Mouse (Mus musculus) brain, adult 10 weeks (tissue): ENCODE results near the gene Tmem192. TPM values are rescaled to one million over a fixed set of nuclear protein-coding genes. Genes with fewer than 3 reads are reported as not detected.

Experiments
- polyA plus RNA-seq: library from polyadenylated mRNA; stranded (reverse); fragments of 350-450 nt; fragmentation: Illumina TruSeq; extraction: RNeasy Lipid Tissue Mini Kit (QIAGEN cat#74804); gene quantifications from one replicate; pipeline ENCODE4 v1.2.3, GENCODE M21; 2015; ENCODE audit warnings: low read depth, low replicate concordance

Gene Tmem192
- 38.8 TPM for polyA plus RNA-seq

GRCm38 (mm10) chr8:64946820-64947697 lies at the start of gene Tmem192:
TSS of gene Tmem192 (plus strand) at chr8:64947185.

GRCm38 (mm10) chr8:64987731-64988130 lies 40.7 kb downstream of the Tmem192 start, which contains the start of gene Trim75:
TSS of gene Trim75 (minus strand) at chr8:64987831.

GRCm38 (mm10) chr8:65018423-65018822 lies 71.4 kb downstream of the Tmem192 start, which contains the start of the genes Trim61 and Trim60:
TSS of gene Trim61 (minus strand) at chr8:65018523.
TSS of gene Trim60 (minus strand) at chr8:65018584.

Other genes starting within 250 kb of the Tmem192 start
- gene Msmo1, start 213.4 kb upstream of the Tmem192 start, polyA plus RNA-seq, result 134 TPM
- gene Klhl2, start 97.2 kb upstream of the Tmem192 start, polyA plus RNA-seq, result 119 TPM
- not detected for gene Trim75, start 40.6 kb downstream of the Tmem192 start, polyA plus RNA-seq
- gene Trim61, start 71.3 kb downstream of the Tmem192 start, polyA plus RNA-seq, result not detected
- not detected for gene Trim60, start 71.4 kb downstream of the Tmem192 start, polyA plus RNA-seq
- not detected for gene Apela, start 90.2 kb downstream of the Tmem192 start, polyA plus RNA-seq
- not detected for gene Gm10663, start 127.8 kb downstream of the Tmem192 start, polyA plus RNA-seq
- not detected for gene BC030870, start 182.4 kb downstream of the Tmem192 start, polyA plus RNA-seq